Mouse (Mus musculus) kidney, adult 2 months (tissue): Measurements from ENCODE around the gene Acvr1c.

Experiments
- CTCF ChIP-seq: fragments of 200-500 bp; conservative IDR thresholded peaks from 2 replicates; pipeline ENCODE4 v1.5.1; 2011; ENCODE audit warnings: low read depth, mild to moderate bottlenecking, control low read depth, low read length, moderate library complexity, mixed read lengths; ENCODE audit not compliant: insufficient read depth, insufficient read length
- POLR2A ChIP-seq: fragments of 200-500 bp; IDR thresholded peaks from one replicate; pipeline ENCODE4 v1.6.1; 2011; ENCODE audit warnings: low read depth, low read length, control low read depth

GRCm38 (mm10) chr2:58357414-58358131 is at the start of gene Acvr1c:
- no peak for TF ChIP-seq CTCF
- TF ChIP-seq POLR2A, result no peak
